Mouse (Mus musculus) liver, embryonic 15.5 days (tissue): ENCODE data around the gene Col12a1. TPM values are rescaled to one million over a fixed set of nuclear protein-coding genes. Genes with fewer than 3 reads are reported as not detected.

Experiments used
- ATAC-seq: fragments of 200-750 bp; cut with Nextera tagmentation; 2 replicates; pipeline ENCODE4 v1.8.0; 2017; ENCODE audit warnings: moderate number of reproducible peaks, mild to moderate bottlenecking, moderate library complexity; ENCODE audit not compliant: insufficient read depth
- H3K27ac ChIP-seq: fragments of 300-500 bp; sonication (generic); replicated peaks from 2 replicates; pipeline ENCODE4 v1.5.1; 2015; ENCODE audit warnings: mild to moderate bottlenecking, inconsistent platforms
- H3K27me3 ChIP-seq: fragments of 300-500 bp; sonication (generic); 2 replicates; pipeline ENCODE4 v1.6.1; 2015; ENCODE audit warnings: mild to moderate bottlenecking, inconsistent platforms
- H3K36me3 ChIP-seq: fragments of 300-500 bp; sonication (generic); replicated peaks from 2 replicates; pipeline ENCODE4 v1.6.1; 2015; ENCODE audit warnings: moderate library complexity, mild to moderate bottlenecking, inconsistent platforms
- H3K4me1 ChIP-seq: fragments of 300-500 bp; sonication (generic); replicated peaks from 2 replicates; pipeline ENCODE4 v1.6.1; 2015; ENCODE audit warnings: inconsistent platforms
- H3K4me2 ChIP-seq: fragments of 300-500 bp; sonication (generic); 2 replicates; pipeline ENCODE4 v1.6.1; 2015; ENCODE audit warnings: moderate library complexity, mild to moderate bottlenecking, inconsistent platforms
- H3K4me3 ChIP-seq: fragments of 300-500 bp; sonication (generic); replicated peaks from 2 replicates; pipeline ENCODE4 v1.5.1; 2015; ENCODE audit warnings: mild to moderate bottlenecking, inconsistent platforms
- H3K9ac ChIP-seq: fragments of 300-500 bp; sonication (generic); 2 replicates; pipeline ENCODE4 v1.6.1; 2015; ENCODE audit warnings: moderate library complexity, mild to moderate bottlenecking, inconsistent platforms
- H3K9me3 ChIP-seq: fragments of 300-500 bp; sonication (generic); replicated peaks from 2 replicates; pipeline ENCODE4 v1.6.1; 2016; ENCODE audit warnings: inconsistent platforms
- WGBS: fragments of 180-500 bp; shearing (Covaris S2); methylation state at CpG from one replicate; pipeline ENCODE4 v1.1.7; 2015; ENCODE audit warnings: mixed read lengths; ENCODE audit not compliant: insufficient replicate concordance; 5-methylcytosine and 5-hydroxymethylcytosine counted together
- polyA plus RNA-seq: library from polyadenylated mRNA; unstranded; fragments of >200 nt; fragmentation: Nextera tagmentation; extraction: Ambion mirVana; gene quantifications from 2 replicates; pipeline ENCODE4 v1.2.1, GENCODE M21; 2015

Col12a1 gene
- polyA plus RNA-seq, 1 experiment from 2014 or later, result 1.7 TPM

DNA sequence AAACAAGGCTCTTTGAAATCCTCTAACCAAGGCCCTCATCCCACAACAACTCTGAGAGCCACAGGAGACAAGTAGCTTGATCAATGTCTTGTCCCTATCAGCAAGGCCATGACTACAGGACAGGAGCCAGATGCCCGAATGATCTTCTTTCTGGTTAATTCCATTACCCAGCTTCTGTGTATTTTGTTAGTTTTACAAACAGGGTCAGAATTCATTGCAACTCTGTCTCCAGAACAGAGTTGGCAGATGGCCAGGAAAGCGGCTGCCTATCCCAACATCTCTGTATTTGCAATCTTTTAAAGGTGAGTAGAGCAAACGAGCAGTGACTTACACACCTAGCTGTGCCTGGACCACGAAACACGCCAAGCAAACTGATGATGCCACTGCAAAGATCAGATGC is 11.7 kb upstream of the Col12a1 start:
- WGBS, result 56% methylated on average over 5 of the region's 5 CpGs
- no peak overlapping the region for H3K4me2 ChIP-seq
- no peak overlapping the region for H3K27ac ChIP-seq
- ATAC-seq, result no peak
- H3K27me3 ChIP-seq, result no peaks in the 10 kb centered on the region
- H3K4me1 ChIP-seq, result no peaks in the 10 kb centered on the region
- H3K36me3 ChIP-seq, result no peaks in the 10 kb centered on the region
- H3K9me3 ChIP-seq, result no peaks in the 10 kb centered on the region
- no peak overlapping the region for H3K4me3 ChIP-seq
- no peak overlapping the region for H3K9ac ChIP-seq

- ATAC-seq, result no peak
- Histone ChIP-seq H3K27me3 (peaks cover 44% of the 10 kb centered on the region), H3K36me3 (no peaks in the 10 kb centered on the region), H3K27ac (no peak overlapping the region), H3K4me3 (no peak overlapping the region), H3K9ac (no peak overlapping the region), H3K4me2 (no peak overlapping the region), H3K4me1 (peaks cover 7% of the 10 kb centered on the region; the same call in 1 of the 2 replicates), H3K9me3 (no peaks in the 10 kb centered on the region)
- 27% methylated on average over 5 of the region's 5 CpGs for WGBS
Observed at GRCm38 (mm10) chr9:79723090-79723489, 4.5 kb upstream of the Col12a1 start.

GRCm38 (mm10) chr9:79721056-79721455 is 2.4 kb upstream of the Col12a1 start:
- no peak for ATAC-seq
- no peak overlapping the region for H3K27ac ChIP-seq
- H3K4me1 ChIP-seq, result peaks cover 7% of the 10 kb centered on the region; the same call in 1 of the 2 replicates
- WGBS, result 7% methylated on average over 9 of the region's 9 CpGs
- H3K4me2 ChIP-seq, result no peak overlapping the region
- no peaks in the 10 kb centered on the region for H3K36me3 ChIP-seq
- no peak overlapping the region for H3K9ac ChIP-seq
- H3K4me3 ChIP-seq, result no peak overlapping the region
- peaks cover 59% of the 10 kb centered on the region for H3K27me3 ChIP-seq
- no peaks in the 10 kb centered on the region for H3K9me3 ChIP-seq

DNA sequence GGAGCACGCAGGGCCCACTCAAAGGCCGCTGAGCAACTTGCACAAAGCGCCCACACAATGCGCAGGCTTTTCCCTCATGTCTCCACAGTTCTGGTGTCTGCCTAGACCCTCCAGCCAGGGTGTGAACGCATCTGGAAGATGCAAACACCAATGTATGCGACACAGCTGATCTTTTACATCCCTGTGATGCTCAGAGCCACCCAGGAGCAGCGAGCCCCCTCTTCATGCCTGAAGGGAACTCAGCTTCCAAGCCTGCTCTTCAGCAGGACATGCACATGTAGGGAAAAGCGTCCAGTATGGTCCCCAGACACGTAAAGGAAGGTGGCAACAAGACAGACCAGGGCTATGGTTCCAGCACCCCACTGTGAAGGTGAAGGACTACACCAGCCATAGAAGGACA is 1.5 kb upstream of the Col12a1 start:
- H3K4me3 ChIP-seq, result no peak overlapping the region
- peaks cover 63% of the 10 kb centered on the region for H3K27me3 ChIP-seq
- no peaks in the 10 kb centered on the region for H3K9me3 ChIP-seq
- no peak overlapping the region for H3K4me2 ChIP-seq
- H3K4me1 ChIP-seq, result peaks cover 7% of the 10 kb centered on the region; the same call in 1 of the 2 replicates
- H3K36me3 ChIP-seq, result no peaks in the 10 kb centered on the region
- WGBS, result 17% methylated on average over 9 of the region's 9 CpGs
- no peak overlapping the region for H3K27ac ChIP-seq
- H3K9ac ChIP-seq, result no peak overlapping the region
- ATAC-seq, result no peak

- WGBS, result 2% methylated on average over 28 of the region's 28 CpGs
- Histone ChIP-seq H3K9ac (no peak overlapping the region), H3K27ac (no peak overlapping the region), H3K4me3 (0 out of 2 replicates have a peak overlapping the region, but pooled peaks have one; percentile 38), H3K36me3 (no peaks in the 10 kb centered on the region), H3K27me3 (peaks cover 70% of the 10 kb centered on the region), H3K9me3 (no peaks in the 10 kb centered on the region), H3K4me2 (peak overlapping the region; percentile 61), H3K4me1 (peaks cover 7% of the 10 kb centered on the region; the same call in 1 of the 2 replicates)
- no peak for ATAC-seq
Observed at GRCm38 (mm10) chr9:79719451-79719850, 820 bp upstream of the Col12a1 start.

DNA sequence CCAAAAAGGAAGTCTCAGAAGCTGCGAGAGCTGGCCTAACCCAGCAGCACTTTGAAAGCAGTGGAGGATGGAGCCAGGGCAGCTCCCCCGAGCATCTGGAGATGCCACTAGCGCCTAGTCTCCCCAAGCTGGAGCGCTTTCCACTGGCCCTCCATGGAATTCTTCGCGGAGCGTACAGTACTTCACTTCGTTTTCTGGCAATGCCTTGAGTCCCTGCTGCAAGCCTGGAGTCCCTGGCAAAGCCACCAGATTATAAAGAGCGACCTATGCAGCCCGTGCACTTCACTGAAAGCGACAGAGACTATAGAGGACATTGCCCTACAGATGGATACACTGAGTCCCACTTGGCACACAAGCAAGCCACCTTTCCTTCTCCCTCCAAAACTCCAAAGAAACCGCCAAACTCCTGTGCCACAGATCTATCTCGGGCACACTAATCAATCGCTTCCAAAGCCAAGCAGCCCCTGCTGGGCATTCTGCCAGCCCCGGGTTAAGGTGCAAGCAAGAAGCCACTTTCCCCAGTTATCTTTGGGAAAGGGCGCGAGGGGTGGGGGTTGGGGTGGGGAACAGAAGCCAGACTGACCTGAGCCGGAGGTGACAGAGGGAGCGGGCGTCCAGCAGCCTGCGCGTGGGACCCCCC is 675 bp downstream of the Col12a1 start:
- Histone ChIP-seq H3K27me3 (peaks cover 73% of the 10 kb centered on the region), H3K4me3 (peak overlapping the region; percentile 38), H3K4me1 (peaks cover 7% of the 10 kb centered on the region; the same call in 1 of the 2 replicates), H3K27ac (no peak overlapping the region), H3K9me3 (no peaks in the 10 kb centered on the region), H3K9ac (no peak overlapping the region), H3K36me3 (no peaks in the 10 kb centered on the region), H3K4me2 (peak overlapping the region; percentile 61)
- WGBS, result 3% methylated on average over 22 of the region's 22 CpGs
- no peak for ATAC-seq

DNA sequence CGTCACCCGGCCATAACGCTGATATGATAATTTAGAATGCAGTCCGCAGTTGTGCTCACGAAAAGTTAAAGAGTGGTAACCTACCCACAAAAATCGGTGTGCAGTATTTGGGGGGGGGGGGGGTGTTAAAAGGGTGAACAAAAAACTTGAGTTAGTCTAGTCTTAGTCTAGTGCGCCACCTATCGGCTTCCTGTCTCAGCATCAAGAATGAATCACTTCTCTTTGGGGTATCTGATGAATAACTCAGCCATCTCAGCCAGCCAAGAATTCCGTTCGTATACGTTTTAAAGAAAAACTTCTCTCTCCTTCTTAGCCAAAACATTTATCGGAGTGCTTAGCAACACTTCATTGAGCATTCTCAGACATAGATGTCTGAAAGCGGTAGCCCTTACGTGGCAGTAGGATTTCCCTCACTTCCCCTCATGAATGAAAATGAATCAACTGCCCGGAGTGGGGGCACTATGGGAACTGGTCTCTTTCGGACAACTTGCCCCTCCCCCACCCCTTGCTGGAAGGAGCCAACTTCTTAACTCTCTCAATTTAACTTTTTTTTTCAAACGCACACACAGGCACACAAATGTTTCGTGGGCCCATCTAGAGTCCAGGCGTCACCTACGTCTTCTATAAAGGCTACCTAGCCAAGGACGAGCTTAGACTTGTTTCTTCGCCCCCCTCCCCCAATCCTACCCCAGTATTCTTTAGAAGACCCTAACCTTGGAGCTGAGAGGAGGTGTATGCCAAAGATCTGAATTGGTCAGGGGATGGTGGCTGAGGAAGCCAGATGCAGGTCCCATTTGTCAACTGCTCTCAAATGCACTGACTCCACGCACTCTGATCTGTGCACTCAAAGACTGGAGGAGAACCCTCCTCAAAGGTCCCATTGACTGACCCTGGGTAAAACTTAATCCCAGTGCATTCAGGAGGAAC is 1.5 kb downstream of the Col12a1 start:
- no peak for ATAC-seq
- Histone ChIP-seq H3K36me3 (no peaks in the 10 kb centered on the region), H3K4me2 (no peak overlapping the region), H3K9me3 (no peaks in the 10 kb centered on the region), H3K4me1 (peaks cover 7% of the 10 kb centered on the region; the same call in 1 of the 2 replicates), H3K27ac (no peak overlapping the region), H3K4me3 (no peak overlapping the region), H3K9ac (no peak overlapping the region), H3K27me3 (peaks cover 69% of the 10 kb centered on the region)
- 10% methylated on average over 23 of the region's 23 CpGs for WGBS

- H3K27ac ChIP-seq, result no peak overlapping the region
- no peaks in the 10 kb centered on the region for H3K36me3 ChIP-seq
- H3K9me3 ChIP-seq, result no peaks in the 10 kb centered on the region
- peaks cover 7% of the 10 kb centered on the region; the same call in 1 of the 2 replicates for H3K4me1 ChIP-seq
- WGBS, result 38% methylated on average over 5 of the region's 5 CpGs
- H3K27me3 ChIP-seq, result peaks cover 62% of the 10 kb centered on the region
- no peak overlapping the region for H3K4me2 ChIP-seq
- H3K9ac ChIP-seq, result no peak overlapping the region
- ATAC-seq, result no peak
- H3K4me3 ChIP-seq, result no peak overlapping the region
Observed at GRCm38 (mm10) chr9:79716496-79716895, 2.1 kb downstream of the Col12a1 start.

DNA sequence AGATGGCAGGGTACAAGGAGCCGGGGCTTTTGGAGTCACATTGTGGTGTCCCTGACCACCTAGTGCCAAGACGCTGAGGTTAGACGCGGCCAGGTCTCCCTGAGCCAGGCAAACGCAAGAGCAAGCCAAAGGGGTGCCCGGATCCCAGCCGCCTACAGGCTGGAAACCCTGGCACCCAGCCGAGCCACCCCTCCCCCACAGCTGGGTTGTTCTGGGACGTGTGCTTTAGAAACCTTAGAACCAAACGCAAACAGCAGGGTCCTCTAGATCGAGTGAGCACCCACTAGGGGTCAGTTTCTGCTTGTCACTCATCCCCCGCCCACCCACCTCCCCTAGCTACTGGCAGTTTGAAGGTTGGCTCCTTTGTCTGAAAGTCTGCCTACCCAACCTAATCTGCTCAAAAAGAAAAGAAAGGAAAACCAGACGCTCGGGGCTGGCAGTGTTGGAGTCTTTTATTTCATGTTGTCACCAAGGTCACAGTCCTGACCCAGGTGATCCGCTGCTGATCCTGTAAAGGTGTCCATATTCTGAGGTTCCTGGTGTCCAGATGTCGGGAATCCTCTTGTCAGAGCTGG is 4.1 kb downstream of the Col12a1 start:
- H3K4me2 ChIP-seq, result peak overlapping the region; percentile 51
- H3K4me1 ChIP-seq, result peaks cover 7% of the 10 kb centered on the region; the same call in 1 of the 2 replicates
- WGBS, result 7% methylated on average over 16 of the region's 16 CpGs
- H3K9ac ChIP-seq, result no peak overlapping the region
- peaks cover 44% of the 10 kb centered on the region for H3K27me3 ChIP-seq
- H3K27ac ChIP-seq, result no peak overlapping the region
- ATAC-seq, result no peak
- H3K9me3 ChIP-seq, result no peaks in the 10 kb centered on the region
- H3K36me3 ChIP-seq, result no peaks in the 10 kb centered on the region
- peak overlapping the region; percentile 12; the same call in 1 of the 2 replicates for H3K4me3 ChIP-seq

DNA sequence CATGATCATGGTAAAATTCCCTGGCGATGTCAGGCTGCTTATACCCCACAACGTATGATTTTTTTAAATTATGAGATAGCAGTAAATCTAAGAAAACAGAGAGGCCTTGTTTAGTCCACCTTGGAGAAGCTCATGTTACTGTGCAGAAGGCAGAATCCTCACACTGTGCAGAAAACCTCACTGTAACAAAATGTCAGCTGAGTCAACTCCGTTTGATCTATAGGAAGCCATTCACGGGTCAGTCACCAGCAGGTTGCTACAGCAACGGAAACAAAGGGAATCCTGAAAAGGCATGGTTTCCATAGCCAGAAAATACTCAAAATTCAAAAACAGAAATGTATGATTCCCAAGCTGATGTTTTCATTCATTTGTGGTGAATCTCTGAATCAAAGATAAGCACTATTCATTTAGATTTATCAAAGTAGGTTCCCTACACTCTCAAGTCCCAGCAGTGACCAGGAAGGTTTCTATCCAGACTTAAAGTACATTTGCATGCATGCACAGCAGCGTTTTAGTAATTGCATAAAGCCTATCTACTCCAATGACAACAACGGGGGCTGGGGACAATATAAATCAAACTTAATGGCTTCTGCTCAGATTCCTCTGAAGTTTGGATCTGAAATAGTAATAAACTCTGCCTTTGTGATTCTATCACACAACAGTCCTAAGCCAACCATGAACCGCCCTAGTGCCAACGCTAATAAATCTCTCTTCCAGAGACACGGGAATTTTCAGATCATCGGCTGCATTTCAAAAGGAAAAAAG is 28.7 kb downstream of the Col12a1 start:
- H3K4me1 ChIP-seq, result no peaks in the 10 kb centered on the region
- H3K9me3 ChIP-seq, result no peaks in the 10 kb centered on the region
- WGBS, result 62% methylated on average over 11 of the region's 11 CpGs
- ATAC-seq, result no peak
- H3K4me2 ChIP-seq, result no peak overlapping the region
- H3K9ac ChIP-seq, result no peak overlapping the region
- H3K4me3 ChIP-seq, result no peak overlapping the region
- no peak overlapping the region for H3K27ac ChIP-seq
- H3K36me3 ChIP-seq, result no peaks in the 10 kb centered on the region
- no peaks in the 10 kb centered on the region for H3K27me3 ChIP-seq
